Mouse (Mus musculus): ENCODE measurements around the gene Slitrk2.

Slitrk2 gene

DNA sequence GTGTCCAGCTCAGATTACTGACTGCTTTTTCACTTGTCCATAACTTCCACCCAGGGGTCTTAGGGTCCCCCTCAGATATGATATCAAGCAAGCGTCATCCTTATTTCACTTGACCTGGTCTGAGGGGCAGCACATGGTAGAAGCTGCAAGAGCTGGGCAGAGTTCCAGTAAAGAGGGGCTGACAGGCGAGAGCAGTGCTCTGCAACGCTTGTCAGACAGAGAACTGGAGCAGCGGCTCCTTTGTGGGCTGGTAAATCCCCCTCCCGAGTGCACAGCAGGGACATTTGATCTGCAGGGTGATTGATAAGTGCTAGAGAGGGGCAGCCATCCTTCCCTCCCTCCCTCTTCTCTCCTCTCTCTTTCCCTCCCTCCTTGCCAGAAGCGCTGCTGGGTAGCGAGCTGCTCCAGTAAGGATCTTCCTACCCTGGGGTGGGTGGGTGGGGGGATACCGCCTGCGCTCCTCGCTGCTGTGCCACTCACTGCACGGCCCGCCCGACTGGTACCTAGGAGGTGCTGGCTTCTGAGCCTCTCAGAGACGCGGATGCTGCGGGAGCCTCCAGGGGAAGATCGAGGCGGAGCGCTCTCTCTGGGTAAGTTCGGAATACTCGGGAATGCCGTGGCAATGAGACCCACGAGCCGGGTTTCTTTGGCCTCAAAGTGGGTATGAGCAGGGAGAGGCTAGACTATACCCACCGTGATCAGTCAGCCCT lies at the start of gene Slitrk2:
Gene Slitrk2 (plus strand): TSS at position 408 of the 710 bp plus-strand sequence.
- DNase-seq (ENCODE audit: low spot score in 2 of 2) = peak in 1 of 2 experiments; percentile 24

DNA sequence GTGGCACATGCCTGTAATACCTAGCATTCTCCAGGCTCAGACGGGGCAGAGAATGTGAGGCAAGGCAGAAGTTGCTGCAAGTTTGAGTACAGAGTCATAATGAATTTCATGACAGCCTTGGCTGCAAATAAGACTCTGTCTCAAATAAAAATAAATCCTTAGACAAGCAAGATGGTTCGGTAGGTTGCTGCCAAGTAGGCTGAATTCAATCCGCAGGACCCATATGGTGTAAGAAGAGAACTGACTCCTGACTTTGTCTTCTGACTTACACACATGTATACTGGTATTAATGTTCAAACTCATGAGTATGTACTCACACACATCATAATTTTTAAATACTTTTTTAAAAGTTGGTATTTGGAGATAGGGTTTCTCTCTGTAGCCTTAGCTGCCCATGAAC lies 43.6 kb upstream of the Slitrk2 start:
- DNase-seq (ENCODE audit: low spot score in 2 of 2) = peak in 1 of 2 experiments; percentile 0

DNA sequence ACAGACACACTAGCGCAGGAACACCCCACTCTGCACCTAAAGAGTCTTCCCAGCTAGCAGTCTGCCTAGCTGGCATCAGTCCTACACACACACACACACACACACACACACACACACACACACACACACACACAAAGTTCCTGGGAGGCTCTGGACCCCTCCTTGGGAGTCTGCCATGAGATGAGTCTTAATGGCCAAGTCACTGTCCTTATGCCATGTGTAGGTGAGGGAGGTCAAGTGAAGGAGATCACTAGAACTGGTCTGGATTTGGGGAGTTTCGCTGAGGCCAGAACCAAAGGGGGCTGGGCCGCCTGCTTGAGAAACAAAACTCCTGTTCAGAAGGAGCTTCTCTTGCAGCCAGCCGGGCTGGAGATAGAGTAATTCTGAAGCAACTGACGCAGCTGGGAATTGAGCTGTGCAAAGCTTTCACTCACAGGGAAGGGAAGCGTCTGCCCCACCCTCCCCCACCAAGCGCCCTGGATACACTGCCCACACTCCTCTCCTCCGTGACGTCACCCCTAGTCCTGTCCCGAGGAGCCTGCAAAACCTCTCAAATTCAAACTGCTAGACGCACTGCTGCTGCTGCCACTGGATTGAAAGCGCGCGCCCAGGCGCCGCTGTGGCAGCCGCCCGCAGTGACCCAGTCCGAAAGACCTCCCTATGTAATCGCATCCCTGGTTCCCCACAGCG lies 3.5 kb downstream of the Slitrk2 start:
- peak; percentile 69 to 81 for DNase-seq (ENCODE audit: low spot score in 2 of 2)

DNA sequence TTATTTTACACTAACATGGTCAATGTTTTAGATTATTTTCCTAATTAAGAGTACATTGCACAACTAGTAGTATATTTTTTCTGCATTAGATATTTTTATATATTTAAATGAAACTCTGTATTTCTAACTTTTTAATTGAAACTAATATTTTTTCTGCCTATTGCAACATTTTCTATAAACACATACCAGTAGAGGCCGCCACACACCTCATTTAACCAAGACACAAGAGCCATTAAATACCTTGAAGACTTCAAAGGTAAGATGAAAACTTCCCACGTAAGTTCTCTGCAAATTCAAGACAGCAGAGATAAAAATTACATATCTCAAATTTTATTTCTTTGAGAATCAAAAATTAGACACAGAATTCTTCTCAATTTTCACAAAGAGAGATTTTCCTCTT lies 8.2 kb downstream of the Slitrk2 start:
- DNase-seq (ENCODE audit: low spot score in 2 of 2) = no peak

DNA sequence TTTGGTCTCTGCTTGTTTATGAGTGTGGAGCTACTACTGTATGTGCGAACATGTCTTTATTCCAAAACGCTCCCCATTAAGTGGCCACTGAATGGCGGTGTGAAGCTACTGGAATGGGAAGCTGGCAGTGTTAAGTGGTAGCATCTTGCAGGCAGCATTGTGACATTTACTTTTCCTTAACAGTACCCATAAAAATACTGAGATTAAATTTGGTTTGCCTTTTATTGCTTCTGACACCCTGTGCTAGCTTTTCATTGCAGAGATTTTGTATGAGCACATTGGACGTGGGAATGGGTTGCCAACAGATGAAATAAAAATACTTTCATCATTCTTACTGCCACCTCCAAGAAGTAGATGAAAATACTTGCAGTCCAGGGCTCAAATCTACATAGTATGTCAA lies 27.8 kb downstream of the Slitrk2 start:
- DNase-seq (ENCODE audit: low spot score in 2 of 2) = peak in 1 of 2 experiments; percentile 4

DNA sequence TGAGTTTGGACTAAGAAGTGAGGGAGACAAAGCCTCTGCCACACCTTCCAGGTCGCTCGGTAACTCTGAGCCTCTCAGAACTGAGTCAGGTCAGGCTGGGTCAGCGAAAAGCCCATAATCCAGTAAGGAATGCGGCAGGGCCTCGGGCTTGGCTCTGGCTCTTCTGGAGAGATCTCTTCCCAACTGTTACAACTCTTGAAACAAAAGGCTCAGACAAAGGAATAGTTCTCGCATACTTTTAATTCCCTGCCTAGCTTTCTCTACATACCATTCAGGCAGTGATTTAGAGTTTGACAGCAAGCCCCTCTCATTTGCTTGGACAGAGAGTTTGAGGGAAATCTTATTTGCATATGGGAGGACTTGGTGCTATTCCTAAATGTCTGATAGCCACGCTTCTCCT lies 29.5 kb downstream of the Slitrk2 start:
- DNase-seq (ENCODE audit: low spot score in 2 of 2) = no peak
